ENCODE assay signal across 9 mouse cellular contexts in genomic region chr17:5295948-5296262, GRCm38 (mm10).
DNase-seq lines count a peak whose midpoint lies in the region; ATAC-seq and TF ChIP-seq lines count a peak whose summit lies in the region.
"Had no signal": no experiment of that assay in that cellular context is flagged by ENCODE, and none has a peak within 500 bp of the region (broad histone marks: within the 10 kb centered on the region; RNA-seq: fewer than 3 reads in every experiment).

No protein-coding gene starts in this region.

- peaks cover 3% of the 10 kb centered on the region; the same call in 1 of the 2 replicates for H3K36me3 ChIP-seq in midbrain, embryonic 11.5 days (ENCODE audit: control insufficient read depth, insufficient read depth, low read length)
- H3K36me3 ChIP-seq in midbrain, embryonic 10.5 days = peaks cover 36% of the 10 kb centered on the region
- H3K36me3 ChIP-seq in intestine, embryonic 15.5 days = 0 out of 2 replicates have a peak, but pooled peaks cover 2% of the 10 kb centered on the region
- H3K36me3 ChIP-seq in stomach, postnatal 0 days (ENCODE audit: control insufficient read depth, insufficient read depth, low read length) = 0 out of 2 replicates have a peak, but pooled peaks cover 4% of the 10 kb centered on the region

- no peak for DNase-seq in gastrocnemius, adult 2 months
- no peak for DNase-seq in gastrocnemius, postnatal 36 days
- DNase-seq in midbrain, embryonic 11.5 days (ENCODE audit: low spot score, missing footprints) = no peak
- no peak for DNase-seq in midbrain, embryonic 10.5 days (ENCODE audit: low spot score)
- no peak for DNase-seq in stomach, postnatal 0 days (ENCODE audit: low spot score)
- no peak for DNase-seq in cerebellum, postnatal 14 days
- DNase-seq in cerebellum, postnatal 36 days = no peak

- ATAC-seq in midbrain, embryonic 11.5 days (ENCODE audit: low FRiP score) = peak; percentile 25; the same call in 1 of the 2 replicates
- peak; percentile 63; the same call in 1 of the 2 replicates for ATAC-seq in intestine, embryonic 15.5 days
- ATAC-seq in stomach, postnatal 0 days (ENCODE audit: low FRiP score, low TSS enrichment) = no peak

- H3K4me2 ChIP-seq in midbrain, embryonic 11.5 days = no peak overlapping the region
- H3K4me2 ChIP-seq in intestine, embryonic 15.5 days (replicated peaks) = peak overlapping the region; percentile 17; the same call in 1 of the 2 replicates
- H3K4me2 ChIP-seq in stomach, postnatal 0 days (replicated peaks; ENCODE audit: low read depth) = peak overlapping the region; percentile 38; the same call in 1 of the 2 replicates

- no peak for TF ChIP-seq EP300 in stomach, postnatal 0 days (optimal IDR thresholded peaks at IDR 0.05)

- H3K27me3 ChIP-seq in midbrain, embryonic 11.5 days (ENCODE audit: control insufficient read depth, insufficient read depth, low read length) = no peaks in the 10 kb centered on the region
- no peaks in the 10 kb centered on the region for H3K27me3 ChIP-seq in midbrain, embryonic 10.5 days (ENCODE audit: low read depth, poor library complexity, severe bottlenecking)
- no peaks in the 10 kb centered on the region for H3K27me3 ChIP-seq in intestine, embryonic 15.5 days (replicated peaks)
- no peaks in the 10 kb centered on the region for H3K27me3 ChIP-seq in stomach, postnatal 0 days (ENCODE audit: control insufficient read depth, insufficient read depth, low read length)

- H3K9me3 ChIP-seq in midbrain, embryonic 11.5 days (ENCODE audit: control insufficient read depth, low read length) = no peaks in the 10 kb centered on the region
- no peaks in the 10 kb centered on the region for H3K9me3 ChIP-seq in midbrain, embryonic 10.5 days (replicated peaks)
- H3K9me3 ChIP-seq in intestine, embryonic 15.5 days = no peaks in the 10 kb centered on the region
- H3K9me3 ChIP-seq in stomach, postnatal 0 days (ENCODE audit: control insufficient read depth, low read length) = no peaks in the 10 kb centered on the region
- H3K9me3 ChIP-seq: limb, embryonic 10.5 days had no signal

- peak overlapping the region; percentile 66 for H3K4me3 ChIP-seq in gastrocnemius, adult 2 months
- no peak overlapping the region for H3K4me3 ChIP-seq in midbrain, embryonic 11.5 days (ENCODE audit: low read depth, low read length)
- no peak overlapping the region for H3K4me3 ChIP-seq in midbrain, embryonic 10.5 days
- H3K4me3 ChIP-seq in intestine, embryonic 15.5 days (replicated peaks) = no peak overlapping the region
- H3K4me3 ChIP-seq in stomach, postnatal 0 days (ENCODE audit: low read depth, low read length) = peak overlapping the region; percentile 12; the same call in 1 of the 2 replicates
- H3K4me3 ChIP-seq: limb, embryonic 10.5 days had no signal

- H3K4me1 ChIP-seq in midbrain, embryonic 11.5 days (ENCODE audit: control insufficient read depth, insufficient read depth, low read length) = peaks cover 16% of the 10 kb centered on the region
- peaks cover 44% of the 10 kb centered on the region for H3K4me1 ChIP-seq in midbrain, embryonic 10.5 days
- peaks cover 19% of the 10 kb centered on the region for H3K4me1 ChIP-seq in intestine, embryonic 15.5 days (replicated peaks)
- peaks cover 3% of the 10 kb centered on the region; the same call in 1 of the 2 replicates for H3K4me1 ChIP-seq in stomach, postnatal 0 days (replicated peaks; ENCODE audit: control insufficient read depth, insufficient read depth)

- intact Hi-C loops in gastrocnemius, adult 2 months (cut with DNase I) = loop anchor here (5.0 kb wide), 1 partner anchor 39 kb away; no protein-coding TSS in a partner anchor
- intact Hi-C loops in gastrocnemius, postnatal 36 days (cut with DNase I) = no loop called here

- H3K27ac ChIP-seq in gastrocnemius, adult 2 months = peak overlapping the region; percentile 83
- H3K27ac ChIP-seq in midbrain, embryonic 11.5 days (ENCODE audit: low read depth, low read length) = no peak overlapping the region; the same call in 1 of the 2 replicates
- H3K27ac ChIP-seq in midbrain, embryonic 10.5 days (replicated peaks) = no peak overlapping the region
- H3K27ac ChIP-seq in intestine, embryonic 15.5 days = peak overlapping the region; percentile 68; the same call in 1 of the 2 replicates
- H3K27ac ChIP-seq in stomach, postnatal 0 days (replicated peaks) = peak overlapping the region; percentile 80
- H3K27ac ChIP-seq: limb, embryonic 10.5 days had no signal

- peak overlapping the region; percentile 24; the same call in 1 of the 2 replicates for H3K9ac ChIP-seq in midbrain, embryonic 11.5 days (ENCODE audit: low read length)
- no peak overlapping the region for H3K9ac ChIP-seq in intestine, embryonic 15.5 days
- no peak overlapping the region for H3K9ac ChIP-seq in stomach, postnatal 0 days (ENCODE audit: low read length)

- WGBS in midbrain, embryonic 11.5 days = 88% methylated on average over 7 of the region's 7 CpGs
- WGBS in midbrain, embryonic 10.5 days = 80% methylated on average over 7 of the region's 7 CpGs
- 79% methylated on average over 7 of the region's 7 CpGs for WGBS in intestine, embryonic 15.5 days
- 59% methylated on average over 7 of the region's 7 CpGs for WGBS in stomach, postnatal 0 days

- no peak for TF ChIP-seq CTCF in gastrocnemius, adult 2 months (IDR thresholded peaks at IDR 0.05)
- TF ChIP-seq CTCF in stomach, postnatal 0 days (IDR thresholded peaks at IDR 0.05; ENCODE audit: low read depth) = no peak

Comparison
In these comparisons a context has a peak if more than half of its experiments do, and no peak if none do; other contexts are left out.
1. H3K27ac ChIP-seq: peak in gastrocnemius, adult 2 months (single experiment), intestine, embryonic 15.5 days (single experiment) and stomach, postnatal 0 days (single experiment); none in midbrain, embryonic 11.5 days (single experiment) and midbrain, embryonic 10.5 days (single experiment).
2. H3K4me3 ChIP-seq: peak in gastrocnemius, adult 2 months (single experiment) and stomach, postnatal 0 days (single experiment); none in midbrain, embryonic 11.5 days (single experiment), midbrain, embryonic 10.5 days (single experiment) and intestine, embryonic 15.5 days (single experiment).